Mouse (Mus musculus): ENCODE data around the gene Etd. TPM values are rescaled to one million over a fixed set of nuclear protein-coding genes. Genes with fewer than 3 reads are reported as not detected.
A peak's percentile ranks its signal among the peaks of the same experiment; 100 is the strongest.
"Not testable (repeated sequence)": the region's sequence is repeated elsewhere in the genome, so short reads cannot be mapped to it uniquely, and the experiment has no call there.

Gene Etd
- total RNA-seq (2021) = not detected
- long read RNA-seq, experiment 1 = 0 reads
- long read RNA-seq, experiment 2 = 0 reads

GRCm38 (mm10) chrX:53434618-53435017 lies at the start of gene Etd:
Etd (plus strand) TSS chrX:53434918.
- intact Hi-C loops (cut with DNase I) = loop anchor here (5.0 kb wide), 1 partner anchor 363 kb away; the partner anchor contains the start of gene Xlr
- DNase-seq = no peak

- peak in 1 of 2 experiments; percentile 2 for DNase-seq
These were observed 48.4 kb upstream of the Etd start for GRCm38 (mm10) chrX:53386362-53386761.

GRCm38 (mm10) chrX:53432888-53433287 lies 1.8 kb upstream of the Etd start:
- DNase-seq = peak in 1 of 2 experiments; percentile 16
- intact Hi-C loops (cut with DNase I) = loop anchor here (5.0 kb wide), 1 partner anchor 364 kb away; the partner anchor contains the start of gene Xlr

More at GRCm38 (mm10) chrX:53386362-53386761, 48.4 kb upstream of the Etd start:
- intact Hi-C loops (cut with DNase I) = no loop called here

GRCm38 (mm10) chrX:53459573-53459972 lies 24.9 kb downstream of the Etd start:
- DNase-seq = no peak
- intact Hi-C loops (cut with DNase I) = no loop called here

GRCm38 (mm10) chrX:53464194-53464593 lies 29.5 kb downstream of the Etd start:
- intact Hi-C loops (cut with DNase I); DNase-seq: not testable (repeated sequence)

Other genes with a start within 250 kb of the Etd start
- not detected for gene Plac1, start 194.8 kb upstream of the Etd start, total RNA-seq (2021)
- 1 to 10 TPM; 4.0 to 5.3 TPM for gene Fam122b, start 165.1 kb upstream of the Etd start, total RNA-seq (2021)
- gene Fam122c, start 161.5 kb upstream of the Etd start, total RNA-seq (2021) = not detected
- gene Mospd1, start 64.4 kb upstream of the Etd start, total RNA-seq (2021) = 10 to 100 TPM; 33.3 to 33.5 TPM
- gene Rtl8c, start 173.1 kb downstream of the Etd start, total RNA-seq (2021) = 10 to 100 TPM; 18.9 to 27.0 TPM
- gene Gm14597, start 174.1 kb downstream of the Etd start, total RNA-seq (2021) = not detected
- 100 to 1,000 TPM; 180 to 183 TPM for gene Rtl8a, start 208.8 kb downstream of the Etd start, total RNA-seq (2021)
- 100 to 1,000 TPM in 1 of 2 experiments, 10 to 100 TPM in 1; 95.2 to 139 TPM for gene Rtl8b, start 235.5 kb downstream of the Etd start, total RNA-seq (2021)